Mouse (Mus musculus) hindbrain, embryonic 14.5 days (tissue): ENCODE measurements at regions not wholly inside any gene's neighbourhood (a gene's known extent, or its start where the extent isn't known, plus 50 kb on each side); places are given as distances from the start of the nearest gene placed in this dataset.
"Not testable (repeated sequence)": the region's sequence is repeated elsewhere in the genome, so short reads cannot be mapped to it uniquely, and the experiment has no call there.

Experiments
- ATAC-seq: fragments of 200-750 bp; cut with Nextera tagmentation; 2 replicates; pipeline ENCODE4 v1.8.0; 2017; ENCODE audit warnings: moderate number of reproducible peaks, mild to moderate bottlenecking, moderate TSS enrichment, moderate library complexity; ENCODE audit not compliant: low FRiP score
- DNase-seq: peaks from one replicate; pipeline ENCODE4 v3.0.0-alpha.2; 2015; ENCODE audit warnings: low spot score
- H3K27ac ChIP-seq: fragments of 300-500 bp; sonication (generic); 2 replicates; pipeline ENCODE4 v1.5.1; 2014; ENCODE audit warnings: mild to moderate bottlenecking, moderate library complexity
- H3K27me3 ChIP-seq: fragments of 300-500 bp; sonication (generic); 2 replicates; pipeline ENCODE4 v1.6.1; 2014; ENCODE audit warnings: mild to moderate bottlenecking, low read length, mixed read lengths; ENCODE audit not compliant: control insufficient read depth, insufficient read depth
- H3K36me3 ChIP-seq: fragments of 300-500 bp; sonication (generic); replicated peaks from 2 replicates; pipeline ENCODE4 v1.6.1; 2014; ENCODE audit not compliant: control insufficient read depth, insufficient read depth
- H3K4me1 ChIP-seq: fragments of 300-500 bp; sonication (generic); replicated peaks from 2 replicates; pipeline ENCODE4 v1.6.1; 2014; ENCODE audit warnings: antibody characterized with exemption, low read length, mixed read lengths; ENCODE audit not compliant: control insufficient read depth, insufficient read depth
- H3K4me2 ChIP-seq: fragments of 300-500 bp; sonication (generic); replicated peaks from 2 replicates; pipeline ENCODE4 v1.6.1; 2014; ENCODE audit warnings: mild to moderate bottlenecking, moderate library complexity
- H3K4me3 ChIP-seq: fragments of 300-500 bp; sonication (generic); replicated peaks from 2 replicates; pipeline ENCODE4 v1.5.1; 2014; ENCODE audit warnings: mild to moderate bottlenecking, low read length
- H3K9ac ChIP-seq: fragments of 300-500 bp; sonication (generic); 2 replicates; pipeline ENCODE4 v1.6.1; 2014
- H3K9me3 ChIP-seq: fragments of 300-500 bp; sonication (generic); 2 replicates; pipeline ENCODE4 v1.6.1; 2016; ENCODE audit warnings: low read length; ENCODE audit not compliant: control insufficient read depth
- WGBS: fragments of 180-500 bp; shearing (Covaris S2); extraction: QIAGEN DNeasy Blood & Tissue Kit; methylation state at CpG from one replicate; pipeline ENCODE4 v1.1.7; 2014; 5-methylcytosine and 5-hydroxymethylcytosine counted together

GRCm38 (mm10) chr16:29913357-29914010, 150.7 kb upstream of the Hes1 start:
- no peak for ATAC-seq
- H3K36me3 ChIP-seq: no peaks in the 10 kb centered on the region
- no peaks in the 10 kb centered on the region for H3K9me3 ChIP-seq
- H3K27me3 ChIP-seq: 0 out of 2 replicates have a peak, but pooled peaks cover 8% of the 10 kb centered on the region
- DNase-seq: no peak
- H3K4me1 ChIP-seq: peaks cover 2% of the 10 kb centered on the region; the same call in 1 of the 2 replicates
- H3K4me2 ChIP-seq: no peak overlapping the region
- no peak overlapping the region for H3K4me3 ChIP-seq
- WGBS: 79% methylated on average over 8 of the region's 8 CpGs
- no peak overlapping the region for H3K9ac ChIP-seq
- H3K27ac ChIP-seq: no peak overlapping the region

GRCm38 (mm10) chr16:29915346-29915745, 148.8 kb upstream of the Hes1 start:
- H3K9ac ChIP-seq: no peak overlapping the region
- no peaks in the 10 kb centered on the region for H3K36me3 ChIP-seq
- DNase-seq (peak; percentile 64), ATAC-seq (peak; percentile 80; the same call in 1 of the 2 replicates)
- H3K27me3 ChIP-seq: no peaks in the 10 kb centered on the region
- no peak overlapping the region for H3K4me2 ChIP-seq
- H3K9me3 ChIP-seq: no peaks in the 10 kb centered on the region
- H3K4me3 ChIP-seq: no peak overlapping the region
- H3K27ac ChIP-seq: no peak overlapping the region
- H3K4me1 ChIP-seq: peaks cover 2% of the 10 kb centered on the region; the same call in 1 of the 2 replicates
- 44% methylated on average over 11 of the region's 11 CpGs for WGBS

GRCm38 (mm10) chr16:29917989-29918388, 146.2 kb upstream of the Hes1 start:
- H3K4me2 ChIP-seq: no peak overlapping the region
- ATAC-seq (no peak), DNase-seq (no peak)
- no peak overlapping the region for H3K9ac ChIP-seq
- no peaks in the 10 kb centered on the region for H3K9me3 ChIP-seq
- H3K4me3 ChIP-seq: no peak overlapping the region
- H3K4me1 ChIP-seq: peaks cover 2% of the 10 kb centered on the region; the same call in 1 of the 2 replicates
- H3K36me3 ChIP-seq: no peaks in the 10 kb centered on the region
- H3K27ac ChIP-seq: no peak overlapping the region
- no peaks in the 10 kb centered on the region for H3K27me3 ChIP-seq
- WGBS: 46% methylated on average over 3 of the region's 3 CpGs

- H3K9me3 ChIP-seq: no peaks in the 10 kb centered on the region
- no peak overlapping the region for H3K9ac ChIP-seq
- H3K4me2 ChIP-seq: no peak overlapping the region
- no peak for ATAC-seq
- no peaks in the 10 kb centered on the region for H3K27me3 ChIP-seq
- H3K27ac ChIP-seq: no peak overlapping the region
- peaks cover 2% of the 10 kb centered on the region; the same call in 1 of the 2 replicates for H3K4me1 ChIP-seq
- WGBS: 83% methylated on average over 6 of the region's 6 CpGs
- no peaks in the 10 kb centered on the region for H3K36me3 ChIP-seq
- DNase-seq: no peak
- H3K4me3 ChIP-seq: no peak overlapping the region
Measured at GRCm38 (mm10) chr16:29918396-29918795, 145.8 kb upstream of the Hes1 start.

GRCm38 (mm10) chr16:29920940-29921339, 143.2 kb upstream of the Hes1 start:
- Histone ChIP-seq H3K27me3 (no peaks in the 10 kb centered on the region), H3K9ac (no peak overlapping the region), H3K4me2 (no peak overlapping the region), H3K4me1 (no peaks in the 10 kb centered on the region), H3K4me3 (no peak overlapping the region), H3K9me3 (no peaks in the 10 kb centered on the region), H3K27ac (no peak overlapping the region), H3K36me3 (no peaks in the 10 kb centered on the region)
- 84% methylated on average over 5 of the region's 5 CpGs for WGBS
- ATAC-seq (no peak), DNase-seq (no peak)

GRCm38 (mm10) chr16:29921385-29921784, 142.8 kb upstream of the Hes1 start:
- WGBS: 70% methylated on average over 3 of the region's 3 CpGs
- ATAC-seq (no peak), DNase-seq (no peak)
- Histone ChIP-seq H3K4me1 (no peaks in the 10 kb centered on the region), H3K27me3 (no peaks in the 10 kb centered on the region), H3K9ac (no peak overlapping the region), H3K9me3 (no peaks in the 10 kb centered on the region), H3K4me3 (no peak overlapping the region), H3K36me3 (no peaks in the 10 kb centered on the region), H3K4me2 (no peak overlapping the region), H3K27ac (no peak overlapping the region)

- H3K4me3 ChIP-seq, H3K4me2 ChIP-seq, DNase-seq, H3K9me3 ChIP-seq, H3K36me3 ChIP-seq, H3K27me3 ChIP-seq, H3K27ac ChIP-seq, H3K9ac ChIP-seq, H3K4me1 ChIP-seq, ATAC-seq: not testable (repeated sequence)
- WGBS: 94% methylated on average over 11 of the region's 11 CpGs
Measured at GRCm38 (mm10) chr16:29927276-29927675, 136.9 kb upstream of the Hes1 start.

GRCm38 (mm10) chr16:29928291-29928690, 135.9 kb upstream of the Hes1 start:
- ATAC-seq (no peak), DNase-seq (no peak)
- 93% methylated on average over 4 of the region's 4 CpGs for WGBS
- H3K27me3 ChIP-seq: no peaks in the 10 kb centered on the region
- H3K27ac ChIP-seq: no peak overlapping the region
- H3K4me3 ChIP-seq: no peak overlapping the region
- H3K36me3 ChIP-seq: no peaks in the 10 kb centered on the region
- H3K9me3 ChIP-seq: no peaks in the 10 kb centered on the region
- H3K4me1 ChIP-seq: no peaks in the 10 kb centered on the region
- H3K4me2 ChIP-seq: no peak overlapping the region
- no peak overlapping the region for H3K9ac ChIP-seq

- Histone ChIP-seq H3K9me3 (no peaks in the 10 kb centered on the region), H3K36me3 (no peaks in the 10 kb centered on the region), H3K4me2 (no peak overlapping the region), H3K27me3 (no peaks in the 10 kb centered on the region), H3K4me3 (no peak overlapping the region), H3K27ac (no peak overlapping the region), H3K4me1 (no peaks in the 10 kb centered on the region), H3K9ac (no peak overlapping the region)
- WGBS: 86% methylated on average over 10 of the region's 10 CpGs
- DNase-seq (no peak), ATAC-seq (no peak)
Measured at GRCm38 (mm10) chr16:29931746-29932351, 132.3 kb upstream of the Hes1 start.
